Mouse (Mus musculus) mesoderm, embryonic 11.5 days (tissue): ENCODE measurements around the gene Fam228b.
"Not testable (repeated sequence)": the region's sequence is repeated elsewhere in the genome, so short reads cannot be mapped to it uniquely, and the experiment has no call there.

Source experiments
- DNase-seq: peaks from one replicate; pipeline ENCODE4 v3.0.0-alpha.2; 2012; ENCODE audit warnings: low read depth, low spot score

Gene Fam228b

DNA sequence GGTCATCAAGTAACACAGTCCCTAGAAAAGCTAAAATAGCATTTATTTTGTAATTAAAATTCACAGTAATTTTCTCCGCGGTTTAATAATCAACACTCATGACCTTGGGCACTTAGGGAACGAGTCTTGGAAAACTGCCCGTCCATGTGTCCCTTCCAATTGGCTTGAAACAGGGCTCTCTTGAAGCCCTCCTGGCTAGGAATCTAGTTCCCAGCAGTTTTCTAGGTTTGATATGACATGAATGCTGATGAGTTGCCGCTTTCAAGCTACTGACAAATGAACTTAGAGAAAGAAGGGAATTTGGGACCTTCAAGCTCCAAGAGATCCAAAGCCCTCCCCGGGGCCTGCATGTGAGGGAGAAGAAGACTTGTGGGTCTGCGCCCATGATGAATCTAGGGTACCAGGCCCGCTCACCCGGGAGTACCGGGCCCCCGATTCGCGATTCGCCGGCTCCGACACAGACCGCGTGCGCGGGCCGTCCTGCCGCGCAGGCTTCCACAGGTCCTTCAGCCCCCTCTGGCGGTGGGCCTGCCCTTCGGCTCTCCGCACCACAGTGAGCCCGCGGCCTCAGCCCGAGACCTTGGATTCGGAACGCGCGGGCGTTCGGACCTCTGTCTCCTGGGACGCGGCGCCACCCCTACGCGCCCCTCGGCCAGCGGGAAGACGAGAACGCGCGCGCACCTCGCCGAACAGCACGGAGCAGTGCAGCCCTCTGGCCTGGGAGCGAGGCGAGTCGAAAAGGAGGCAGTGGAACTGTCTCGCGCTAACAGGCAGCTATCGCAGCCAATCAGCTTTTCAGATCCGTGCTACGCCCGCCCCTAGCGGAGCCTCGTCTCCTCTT lies at the start of gene Fam228b, which contains the start of gene Pfn4:
Fam228b (minus strand) TSS at position 776 of the 841 bp plus-strand sequence.
Pfn4 (plus strand) TSS at position 531 of the 841 bp plus-strand sequence.
- DNase-seq, result peak; percentile 94

GRCm38 (mm10) chr12:4817361-4818101 lies 48.5 kb upstream of the Fam228b start, which contains the start of gene Sf3b6:
Gene Sf3b6 (plus strand): TSS chr12:4817544.
- peak; percentile 97 for DNase-seq

GRCm38 (mm10) chr12:4816680-4817360 lies 47.8 kb upstream of the Fam228b start:
- DNase-seq, result no peak

- no peak for DNase-seq
These were observed 44.6 kb upstream of the Fam228b start for GRCm38 (mm10) chr12:4813636-4814035.

GRCm38 (mm10) chr12:4811705-4812104 lies 42.6 kb upstream of the Fam228b start:
- no peak for DNase-seq

DNA sequence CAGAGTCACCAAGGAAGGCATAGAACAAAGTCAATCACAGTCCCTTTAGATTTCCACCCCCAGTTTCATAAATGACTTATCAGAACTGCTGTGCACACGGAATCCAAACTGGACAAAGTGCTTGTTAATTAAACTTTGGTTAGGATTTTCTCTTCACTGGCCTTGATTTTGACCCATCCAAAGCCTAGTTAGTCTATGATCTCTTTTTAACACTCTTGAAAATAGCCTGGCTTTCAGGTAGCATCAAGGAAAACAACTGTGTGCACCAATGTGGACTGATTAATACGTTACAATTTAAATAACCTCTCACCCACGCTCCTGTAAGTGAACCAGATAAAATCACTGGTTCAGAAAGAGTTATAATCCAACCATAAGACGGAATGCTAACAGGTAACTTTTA lies 42.0 kb upstream of the Fam228b start:
- DNase-seq, result no peak

DNA sequence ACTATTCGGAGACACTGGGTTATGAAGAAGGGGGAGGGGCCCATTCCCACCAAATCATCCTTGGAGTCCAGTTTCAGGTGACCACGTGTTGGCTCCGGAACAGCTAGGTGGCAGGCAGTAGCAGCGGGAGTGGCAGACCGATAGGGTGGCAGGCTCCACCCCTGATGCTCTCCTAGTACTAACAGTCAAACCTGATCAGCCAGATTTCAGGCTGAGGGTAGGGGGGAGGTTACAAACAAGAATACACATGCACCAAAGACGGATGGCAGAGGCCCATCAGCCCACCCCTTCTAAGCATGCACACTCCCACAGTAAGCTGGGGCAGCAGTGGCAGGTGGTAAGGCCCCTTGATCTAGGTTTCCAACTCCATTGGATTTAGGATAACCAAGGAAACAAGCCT lies 28.4 kb upstream of the Fam228b start:
- not testable (repeated sequence) for DNase-seq

- DNase-seq, result no peak
These were observed 24.7 kb upstream of the Fam228b start for GRCm38 (mm10) chr12:4793718-4794117.

- not testable (repeated sequence) for DNase-seq
These were observed 19.1 kb upstream of the Fam228b start for GRCm38 (mm10) chr12:4788128-4788527.

DNA sequence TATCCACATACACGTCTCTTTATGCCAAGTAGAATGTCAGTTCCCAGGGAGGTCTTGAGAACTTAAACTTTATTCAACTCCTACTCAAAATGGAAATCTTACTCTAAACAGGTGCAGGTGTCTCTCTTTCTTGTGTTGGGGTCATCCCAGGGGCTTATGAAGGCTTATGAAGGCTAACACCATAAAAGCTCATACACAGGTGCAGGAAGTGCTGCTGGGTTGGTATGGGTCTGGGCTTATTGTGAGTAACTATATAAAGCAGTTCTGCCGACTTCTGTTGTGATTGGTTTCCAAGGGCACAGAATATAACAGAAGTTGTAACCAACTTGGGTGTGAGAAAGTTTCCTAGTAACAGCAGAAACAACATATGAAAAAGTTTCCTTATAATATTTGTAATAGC lies 15.4 kb upstream of the Fam228b start:
- DNase-seq, result no peak

DNA sequence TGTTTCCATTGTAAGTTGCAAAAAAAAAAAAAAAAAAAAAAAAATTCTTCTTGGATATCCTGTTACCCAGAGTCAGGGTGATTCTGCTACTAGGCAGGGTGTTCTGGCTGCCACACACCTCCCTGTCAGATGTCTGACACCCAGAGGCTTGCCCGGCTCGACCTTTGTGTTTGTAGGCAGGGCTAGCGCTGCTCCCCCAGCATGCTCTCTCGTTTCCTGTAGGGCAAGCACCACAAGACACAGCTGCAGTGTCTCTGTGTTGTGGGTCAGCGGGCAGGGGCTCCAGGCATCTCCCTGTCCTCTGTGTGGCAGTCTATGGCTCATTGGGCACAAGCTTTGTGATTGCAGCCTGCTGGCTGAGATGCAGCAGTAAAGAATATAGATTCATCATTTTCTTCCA lies 14.5 kb upstream of the Fam228b start:
- DNase-seq, result no peak

- DNase-seq, result not testable (repeated sequence)
These were observed 12.8 kb upstream of the Fam228b start for GRCm38 (mm10) chr12:4781725-4782404.

- no peak for DNase-seq
These were observed 12.2 kb upstream of the Fam228b start for GRCm38 (mm10) chr12:4781270-4781669.

DNA sequence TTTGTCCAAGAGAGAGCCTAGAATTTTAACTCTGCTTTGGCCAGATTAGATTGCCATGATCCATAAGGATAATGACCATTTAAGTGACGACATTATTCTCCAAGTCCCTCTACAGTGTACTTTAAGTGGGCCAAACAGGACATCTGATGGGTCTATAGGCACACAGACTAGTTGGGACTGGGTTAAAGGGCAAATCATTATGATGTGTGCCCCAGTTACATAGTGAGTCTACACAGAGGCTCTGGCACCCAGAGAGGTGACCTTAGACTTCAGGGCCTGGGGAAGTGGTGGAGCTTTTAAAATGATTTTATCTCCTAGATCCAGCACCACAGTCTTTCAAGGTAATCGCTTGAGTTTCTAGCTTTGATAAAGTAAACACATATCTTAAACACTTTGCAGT lies 11.2 kb upstream of the Fam228b start:
- DNase-seq, result no peak

DNA sequence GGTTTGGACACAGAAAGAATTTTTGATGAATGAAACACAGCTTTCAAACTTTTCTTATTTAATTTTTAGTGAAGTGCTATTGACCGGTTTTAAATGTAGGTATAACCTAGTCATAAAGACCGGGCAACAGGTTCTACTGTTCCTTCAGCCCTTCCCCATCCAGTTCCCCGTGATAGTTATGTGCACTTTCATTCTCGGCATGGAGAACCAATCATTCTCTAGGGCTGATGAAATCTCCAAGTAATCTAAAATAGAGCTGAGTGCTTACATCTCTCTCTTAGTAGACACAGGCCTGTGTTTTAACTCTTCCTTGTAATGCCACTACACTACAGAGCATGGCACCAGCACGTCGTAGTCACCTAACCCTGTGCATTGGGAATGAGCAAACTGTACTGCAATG lies 8.7 kb upstream of the Fam228b start:
- DNase-seq, result no peak

DNA sequence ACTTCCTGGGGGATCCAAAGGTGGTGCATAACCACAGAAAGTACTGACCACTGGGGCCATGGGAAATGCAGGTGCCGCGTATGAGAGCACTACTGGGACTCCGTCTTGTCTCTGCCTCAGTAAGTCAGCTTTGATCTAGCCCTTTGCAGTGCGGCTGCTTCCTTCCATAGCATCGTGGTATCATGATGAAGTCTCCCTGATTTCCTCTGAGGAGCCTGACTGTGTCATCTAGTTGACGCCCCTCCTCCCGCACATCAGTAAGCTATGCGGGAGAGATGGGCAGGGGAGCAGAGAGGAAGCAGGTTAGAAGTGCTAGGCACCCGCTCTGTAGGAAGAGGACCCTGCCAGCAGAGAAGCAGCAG lies 6.5 kb upstream of the Fam228b start:
- no peak for DNase-seq

- DNase-seq, result no peak
These were observed 6.0 kb upstream of the Fam228b start for GRCm38 (mm10) chr12:4774895-4775587.

- no peak for DNase-seq
These were observed 261 bp upstream of the Fam228b start for GRCm38 (mm10) chr12:4769333-4769723.

DNA sequence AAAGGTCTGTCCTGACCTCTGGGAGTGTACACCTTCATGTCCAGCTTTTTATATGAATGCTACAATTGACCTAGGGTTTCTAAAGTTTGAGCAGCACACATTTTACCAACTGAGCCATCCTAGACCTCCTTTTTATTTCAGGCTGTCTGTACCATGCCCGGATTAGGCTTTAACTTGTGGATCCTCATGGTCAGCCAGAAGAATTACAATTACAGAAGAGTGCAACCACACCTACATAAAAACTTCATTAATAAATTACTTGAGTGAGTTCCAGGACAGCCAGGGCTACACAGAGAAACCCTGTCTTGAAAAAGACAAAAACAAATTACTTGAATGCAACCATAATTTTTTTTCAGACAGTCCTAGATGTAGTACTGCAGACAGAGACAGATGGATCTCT lies 12.0 kb downstream of the Fam228b start:
- no peak for DNase-seq

- not testable (repeated sequence) for DNase-seq
These were observed 14.6 kb downstream of the Fam228b start for GRCm38 (mm10) chr12:4754451-4754850.

- DNase-seq, result no peak
These were observed 24.6 kb downstream of the Fam228b start for GRCm38 (mm10) chr12:4744486-4744885.
